Mouse (Mus musculus): ENCODE results near the gene Cnih2.
"Not testable (repeated sequence)": the region's sequence is repeated elsewhere in the genome, so short reads cannot be mapped to it uniquely, and the experiment has no call there.

Cnih2 gene

GRCm38 (mm10) chr19:5093481-5094242, 4.7 kb downstream of the Cnih2 start:
- no peak for DNase-seq

GRCm38 (mm10) chr19:5092083-5092482, 6.2 kb downstream of the Cnih2 start:
- no peak for DNase-seq

- no peak for DNase-seq
These were observed 9.0 kb downstream of the Cnih2 start for GRCm38 (mm10) chr19:5089324-5089723.

- DNase-seq, result peak; percentile 92
These were observed 10.2 kb downstream of the Cnih2 start, which contains the start of gene Yif1a for GRCm38 (mm10) chr19:5087884-5088728. Gene Yif1a (plus strand): TSS chr19:5088538.

GRCm38 (mm10) chr19:5086533-5086932, 11.8 kb downstream of the Cnih2 start:
- not testable (repeated sequence) for DNase-seq

- DNase-seq, result peak; percentile 69
These were observed 13.0 kb downstream of the Cnih2 start, which contains the start of gene Tmem151a for GRCm38 (mm10) chr19:5085145-5085863. Gene Tmem151a (minus strand): TSS chr19:5085531.

GRCm38 (mm10) chr19:5084834-5085144, 13.5 kb downstream of the Cnih2 start:
- no peak for DNase-seq

- DNase-seq, result no peak
These were observed 14.1 kb downstream of the Cnih2 start for GRCm38 (mm10) chr19:5083961-5084833.

- DNase-seq, result no peak
These were observed 15.7 kb downstream of the Cnih2 start for GRCm38 (mm10) chr19:5082596-5082995.

GRCm38 (mm10) chr19:5082005-5082404, 16.3 kb downstream of the Cnih2 start:
- no peak for DNase-seq

GRCm38 (mm10) chr19:5079279-5079678, 19.0 kb downstream of the Cnih2 start:
- DNase-seq, result no peak

GRCm38 (mm10) chr19:5073518-5073917, 24.8 kb downstream of the Cnih2 start:
- no peak for DNase-seq

- DNase-seq, result no peak
These were observed 25.3 kb downstream of the Cnih2 start for GRCm38 (mm10) chr19:5073028-5073427.

- DNase-seq, result no peak
These were observed 25.8 kb downstream of the Cnih2 start for GRCm38 (mm10) chr19:5072389-5073019.

- no peak for DNase-seq
These were observed 26.6 kb downstream of the Cnih2 start for GRCm38 (mm10) chr19:5071545-5072369.

GRCm38 (mm10) chr19:5071077-5071476, 27.2 kb downstream of the Cnih2 start:
- no peak for DNase-seq

- no peak for DNase-seq
These were observed 28.3 kb downstream of the Cnih2 start for GRCm38 (mm10) chr19:5069978-5070377.

GRCm38 (mm10) chr19:5069486-5069885, 28.8 kb downstream of the Cnih2 start:
- DNase-seq, result no peak

- DNase-seq, result no peak
These were observed 29.6 kb downstream of the Cnih2 start for GRCm38 (mm10) chr19:5068570-5069234.

- DNase-seq, result no peak
These were observed 30.3 kb downstream of the Cnih2 start, which contains the start of gene Cd248 for GRCm38 (mm10) chr19:5067867-5068569. Gene Cd248 (plus strand): TSS chr19:5068078.
